ENCODE assay signal across 8 mouse cellular contexts in genomic region chr10:127621191-127622056, GRCm38 (mm10). TPM values are rescaled to one million over a fixed set of nuclear protein-coding genes. Genes with fewer than 3 reads are reported as not detected.
DNase-seq lines count a peak whose midpoint lies in the region; ATAC-seq and TF ChIP-seq lines count a peak whose summit lies in the region.

No protein-coding gene starts in this region.

- H3K9ac ChIP-seq in embryonic facial prominence, embryonic 15.5 days: peak overlapping the region; percentile 69
- peak overlapping the region; percentile 65 for H3K9ac ChIP-seq in kidney, embryonic 15.5 days
- peak overlapping the region; percentile 93 for H3K9ac ChIP-seq in liver, adult 2 months (ENCODE audit: low read depth, low read length)
- peak overlapping the region; percentile 73 for H3K9ac ChIP-seq in stomach, postnatal 0 days (ENCODE audit: low read length)

- H3K9me3 ChIP-seq in embryonic facial prominence, embryonic 15.5 days (replicated peaks): no peaks in the 10 kb centered on the region
- H3K9me3 ChIP-seq in kidney, embryonic 15.5 days (replicated peaks): peaks cover under 1% of the 10 kb centered on the region; the same call in 1 of the 2 replicates
- H3K9me3 ChIP-seq in stomach, postnatal 0 days (ENCODE audit: control insufficient read depth, low read length): no peaks in the 10 kb centered on the region

- peaks cover 45% of the 10 kb centered on the region for H3K4me1 ChIP-seq in embryonic facial prominence, embryonic 15.5 days
- H3K4me1 ChIP-seq in kidney, embryonic 15.5 days: peaks cover 53% of the 10 kb centered on the region
- peaks cover 8% of the 10 kb centered on the region for H3K4me1 ChIP-seq in liver, adult 2 months (ENCODE audit: control insufficient read depth, insufficient read depth, low read length)
- H3K4me1 ChIP-seq in stomach, postnatal 0 days (replicated peaks; ENCODE audit: control insufficient read depth, insufficient read depth): peaks cover 22% of the 10 kb centered on the region

- H3K4me2 ChIP-seq in embryonic facial prominence, embryonic 15.5 days (replicated peaks): peak overlapping the region; percentile 80
- peak overlapping the region; percentile 86 for H3K4me2 ChIP-seq in kidney, embryonic 15.5 days
- peak overlapping the region; percentile 83 for H3K4me2 ChIP-seq in myocyte (ENCODE audit: low read depth)
- H3K4me2 ChIP-seq in stomach, postnatal 0 days (replicated peaks; ENCODE audit: low read depth): peak overlapping the region; percentile 97

- H3K27ac ChIP-seq in embryonic facial prominence, embryonic 15.5 days (replicated peaks): peak overlapping the region; percentile 98
- peak overlapping the region; percentile 98 for H3K27ac ChIP-seq in kidney, embryonic 15.5 days
- peak overlapping the region; percentile 100 for H3K27ac ChIP-seq in liver, adult 2 months (replicated peaks; ENCODE audit: insufficient read depth, low read depth, low read length)
- H3K27ac ChIP-seq in stomach, postnatal 0 days (replicated peaks): peak overlapping the region; percentile 99

- peak; percentile 78 for TF ChIP-seq EP300 in stomach, postnatal 0 days (optimal IDR thresholded peaks at IDR 0.05)

- peak; percentile 91 for ATAC-seq in embryonic facial prominence, embryonic 15.5 days (ENCODE audit: insufficient number of reproducible peaks, low FRiP score, low TSS enrichment, low read depth)
- peak; percentile 92 for ATAC-seq in kidney, embryonic 15.5 days (replicated peaks; ENCODE audit: low FRiP score)
- ATAC-seq in stomach, postnatal 0 days (ENCODE audit: low FRiP score, low TSS enrichment): peak; percentile 94

- no peaks in the 10 kb centered on the region for H3K27me3 ChIP-seq in embryonic facial prominence, embryonic 15.5 days
- H3K27me3 ChIP-seq in kidney, embryonic 15.5 days: peaks cover 9% of the 10 kb centered on the region
- no peaks in the 10 kb centered on the region for H3K27me3 ChIP-seq in liver, adult 2 months (ENCODE audit: control insufficient read depth, insufficient read depth, low read length)
- H3K27me3 ChIP-seq in myocyte (ENCODE audit: control insufficient read depth, insufficient read depth, insufficient read length): no peaks in the 10 kb centered on the region
- no peaks in the 10 kb centered on the region for H3K27me3 ChIP-seq in stomach, postnatal 0 days (ENCODE audit: control insufficient read depth, insufficient read depth, low read length)

- TF ChIP-seq POLR2A in liver, adult 2 months (IDR thresholded peaks at IDR 0.05; ENCODE audit: extremely low read depth, insufficient read depth, low read length): peak; percentile 58; the same call in 1 of the 2 replicates
- peak; percentile 82 for TF ChIP-seq POLR2A in myocyte (IDR thresholded peaks at IDR 0.05; ENCODE audit: insufficient read length, low read depth)

- no peak for TF ChIP-seq CTCF in liver, adult 2 months (IDR thresholded peaks at IDR 0.05; ENCODE audit: low read depth, low read length)
- TF ChIP-seq CTCF in stomach, postnatal 0 days (IDR thresholded peaks at IDR 0.05; ENCODE audit: low read depth): no peak

- H3K79me2 ChIP-seq in liver, adult 2 months (ENCODE audit: control insufficient read depth, insufficient read depth, low read length): peaks cover 12% of the 10 kb centered on the region; the same call in 1 of the 2 replicates
- peaks cover 42% of the 10 kb centered on the region for H3K79me2 ChIP-seq in myocyte (ENCODE audit: control insufficient read depth, insufficient read depth)

- no peaks in the 10 kb centered on the region for H3K36me3 ChIP-seq in embryonic facial prominence, embryonic 15.5 days
- H3K36me3 ChIP-seq in kidney, embryonic 15.5 days: no peaks in the 10 kb centered on the region
- H3K36me3 ChIP-seq in liver, adult 2 months (ENCODE audit: control insufficient read depth, insufficient read depth, low read length): no peaks in the 10 kb centered on the region
- H3K36me3 ChIP-seq in myocyte (ENCODE audit: control insufficient read depth, insufficient read depth): no peaks in the 10 kb centered on the region
- no peaks in the 10 kb centered on the region for H3K36me3 ChIP-seq in stomach, postnatal 0 days (ENCODE audit: control insufficient read depth, insufficient read depth, low read length)

- H3ac ChIP-seq in myocyte (ENCODE audit: control insufficient read depth, insufficient read length): peak overlapping the region; percentile 3

- DNase-seq in 3134 (ENCODE audit: extremely low read depth, insufficient read length, low spot score): peak; percentile 99
- peak; percentile 92 to 93 for DNase-seq in adrenal gland, postnatal 36 days
- DNase-seq in heart, adult 9 months (ENCODE audit: low spot score in 2 of 2): peak; percentile 95
- DNase-seq in liver, adult 2 months (ENCODE audit: extremely low read depth, low read depth, low spot score): peak; percentile 74
- DNase-seq in stomach, postnatal 0 days (ENCODE audit: low spot score): peak; percentile 95

- peak overlapping the region; percentile 74 for H3K4me3 ChIP-seq in embryonic facial prominence, embryonic 15.5 days (replicated peaks)
- peak overlapping the region; percentile 59 for H3K4me3 ChIP-seq in kidney, embryonic 15.5 days (replicated peaks)
- peak overlapping the region; percentile 69 for H3K4me3 ChIP-seq in liver, adult 2 months (ENCODE audit: insufficient read depth, low read depth, low read length)
- H3K4me3 ChIP-seq in myocyte: peak overlapping the region; percentile 85
- H3K4me3 ChIP-seq in stomach, postnatal 0 days (ENCODE audit: low read depth, low read length): peak overlapping the region; percentile 71

- WGBS in embryonic facial prominence, embryonic 15.5 days: under 1% methylated on average over 36 of the region's 39 CpGs
- under 1% methylated on average over 38 of the region's 39 CpGs for WGBS in kidney, embryonic 15.5 days
- WGBS in liver, adult 2 months: 1% methylated on average over 37 of the region's 39 CpGs
- 0% methylated on average over 33 of the region's 39 CpGs for WGBS in stomach, postnatal 0 days

TF ChIP-seq in myocyte, 11 proteins besides CTCF, POLR2A, EP300 and RAD21:
- TF ChIP-seq SRF (IDR thresholded peaks at IDR 0.05; ENCODE audit: control insufficient read depth, insufficient read length, low read depth): no peak
- TF ChIP-seq USF1 (IDR thresholded peaks at IDR 0.05; ENCODE audit: low read depth): peak; percentile 18
- peak; percentile 83 for TF ChIP-seq POLR2AphosphoS2 (IDR thresholded peaks at IDR 0.05; ENCODE audit: insufficient read length, low read depth)
- TF ChIP-seq E2F4 (IDR thresholded peaks at IDR 0.05; ENCODE audit: insufficient read depth): no peak
- no peak for TF ChIP-seq MYOG (IDR thresholded peaks at IDR 0.05; ENCODE audit: control insufficient read depth in 1 of 3, insufficient read depth in 1 of 3, insufficient read length in 2 of 3, low read depth in 2 of 3)
- TF ChIP-seq MAX (IDR thresholded peaks at IDR 0.05; ENCODE audit: low read depth): peak; percentile 32

RNA-seq across cellular contexts. Expression of gene Lrp1, which starts 0.5 kb away (rescaled TPM):
- 100 to 1,000 TPM; 192 to 251 TPM for total RNA-seq in adrenal gland, postnatal 36 days (2021)
- 161 and 163 TPM in 2 replicates for polyA plus RNA-seq in embryonic facial prominence, embryonic 15.5 days (2015; fragmentation: Nextera tagmentation; extraction: Ambion mirVana)
- polyA plus RNA-seq in kidney, embryonic 15.5 days (2015; fragmentation: Nextera tagmentation; extraction: Ambion mirVana): 52.4 and 65.0 TPM in 2 replicates
- 193 and 278 TPM in 2 replicates for total RNA-seq in liver, adult 2 months (2014; rRNA removed)
- polyA plus RNA-seq in liver, adult 2 months (2012; rRNA removed): 354 and 373 TPM in 2 replicates
- 244 TPM for polyA plus RNA-seq in myocyte (2012; fragmentation: generic; extraction: Trizol)
- 32.7 and 37.4 TPM in 2 replicates for polyA plus RNA-seq in stomach, postnatal 0 days (2015; fragmentation: Nextera tagmentation; extraction: Ambion mirVana)

RNA-seq across cellular contexts. Expression of gene Stat6, which starts 21.4 kb away (rescaled TPM):
- total RNA-seq in adrenal gland, postnatal 36 days (2021): 10 to 100 TPM; 93.2 to 99.8 TPM
- 35.3 and 36.2 TPM in 2 replicates for polyA plus RNA-seq in embryonic facial prominence, embryonic 15.5 days (2015; fragmentation: Nextera tagmentation; extraction: Ambion mirVana)
- polyA plus RNA-seq in kidney, embryonic 15.5 days (2015; fragmentation: Nextera tagmentation; extraction: Ambion mirVana): 26.5 and 27.2 TPM in 2 replicates
- 27.7 and 29.1 TPM in 2 replicates for total RNA-seq in liver, adult 2 months (2014; rRNA removed)
- polyA plus RNA-seq in liver, adult 2 months (2012; rRNA removed): 29.4 and 44.7 TPM in 2 replicates
- polyA plus RNA-seq in myocyte (2012; fragmentation: generic; extraction: Trizol): 0.26 TPM
- 31.4 and 34.6 TPM in 2 replicates for polyA plus RNA-seq in stomach, postnatal 0 days (2015; fragmentation: Nextera tagmentation; extraction: Ambion mirVana)

RNA-seq across cellular contexts. Expression of gene Nemp1, which starts 45.3 kb away (rescaled TPM):
- 1 to 10 TPM; 6.5 to 7.3 TPM for total RNA-seq in adrenal gland, postnatal 36 days (2021)
- polyA plus RNA-seq in embryonic facial prominence, embryonic 15.5 days (2015; fragmentation: Nextera tagmentation; extraction: Ambion mirVana): 10.1 and 11.3 TPM in 2 replicates
- polyA plus RNA-seq in kidney, embryonic 15.5 days (2015; fragmentation: Nextera tagmentation; extraction: Ambion mirVana): 10.9 TPM in 2 replicates
- total RNA-seq in liver, adult 2 months (2014; rRNA removed): 5.5 and 6.3 TPM in 2 replicates
- polyA plus RNA-seq in liver, adult 2 months (2012; rRNA removed): 2.0 and 2.7 TPM in 2 replicates
- polyA plus RNA-seq in myocyte (2012; fragmentation: generic; extraction: Trizol): 5.6 TPM
- 4.1 and 4.5 TPM in 2 replicates for polyA plus RNA-seq in stomach, postnatal 0 days (2015; fragmentation: Nextera tagmentation; extraction: Ambion mirVana)

RNA-seq across cellular contexts. Expression of gene Nab2, which starts 46.9 kb away (rescaled TPM):
- total RNA-seq in adrenal gland, postnatal 36 days (2021): 10 to 100 TPM; 19.7 to 32.0 TPM
- 30.8 and 33.2 TPM in 2 replicates for polyA plus RNA-seq in embryonic facial prominence, embryonic 15.5 days (2015; fragmentation: Nextera tagmentation; extraction: Ambion mirVana)
- polyA plus RNA-seq in kidney, embryonic 15.5 days (2015; fragmentation: Nextera tagmentation; extraction: Ambion mirVana): 27.1 and 30.8 TPM in 2 replicates
- total RNA-seq in liver, adult 2 months (2014; rRNA removed): 8.9 and 13.4 TPM in 2 replicates
- 16.0 and 16.6 TPM in 2 replicates for polyA plus RNA-seq in liver, adult 2 months (2012; rRNA removed)
- 68.7 TPM for polyA plus RNA-seq in myocyte (2012; fragmentation: generic; extraction: Trizol)
- polyA plus RNA-seq in stomach, postnatal 0 days (2015; fragmentation: Nextera tagmentation; extraction: Ambion mirVana): 6.8 and 8.9 TPM in 2 replicates

Comparison
In these comparisons a context has a peak if more than half of its experiments do, and no peak if none do; other contexts are left out.
1. Peak in every context shown above with its lines: DNase-seq, ATAC-seq, H3K4me3 ChIP-seq and H3K27ac ChIP-seq.
2. RNA of gene Stat6, which starts 21.4 kb away (polyA plus RNA-seq): 29.4 to 44.7 TPM in liver, adult 2 months, 35.3 to 36.2 TPM in embryonic facial prominence, embryonic 15.5 days, 31.4 to 34.6 TPM in stomach, postnatal 0 days and 26.5 to 27.2 TPM in kidney, embryonic 15.5 days; 0.26 TPM in myocyte (single experiment); every median in the first group is over 10 times any median in the second.